Mouse (Mus musculus): ENCODE results near the gene Hunk.

The Hunk gene

DNA sequence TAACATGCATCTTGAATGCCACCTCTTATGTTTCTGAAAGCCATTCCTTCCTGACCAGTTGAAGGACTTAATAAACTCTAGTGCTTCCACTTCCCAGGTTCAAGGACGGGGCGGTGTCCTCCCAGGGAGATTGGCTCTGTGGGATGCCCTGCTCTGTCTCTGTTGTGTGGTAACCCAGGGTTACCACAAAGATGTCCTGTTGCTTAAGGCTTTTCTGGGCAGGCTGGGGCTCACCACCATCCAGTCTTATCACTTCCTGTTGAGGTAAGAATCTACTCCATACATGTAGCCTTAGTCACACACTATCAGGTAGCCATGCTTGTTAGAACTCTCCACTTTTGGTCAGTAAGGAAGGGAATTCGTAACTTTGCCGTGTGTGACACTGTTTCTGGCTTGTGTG is 49.4 kb downstream of the Hunk start:
- DNase-seq (ENCODE audit: low spot score in 2 of 2): no peak

- no peak for DNase-seq (ENCODE audit: low spot score in 2 of 2)
Observed at GRCm38 (mm10) chr16:90437276-90437675, 51.5 kb downstream of the Hunk start.

- no peak for DNase-seq (ENCODE audit: low spot score in 2 of 2)
Observed at GRCm38 (mm10) chr16:90439493-90439892, 53.7 kb downstream of the Hunk start.

GRCm38 (mm10) chr16:90440654-90441053 is 54.8 kb downstream of the Hunk start:
- DNase-seq (ENCODE audit: low spot score in 2 of 2): no peak

DNA sequence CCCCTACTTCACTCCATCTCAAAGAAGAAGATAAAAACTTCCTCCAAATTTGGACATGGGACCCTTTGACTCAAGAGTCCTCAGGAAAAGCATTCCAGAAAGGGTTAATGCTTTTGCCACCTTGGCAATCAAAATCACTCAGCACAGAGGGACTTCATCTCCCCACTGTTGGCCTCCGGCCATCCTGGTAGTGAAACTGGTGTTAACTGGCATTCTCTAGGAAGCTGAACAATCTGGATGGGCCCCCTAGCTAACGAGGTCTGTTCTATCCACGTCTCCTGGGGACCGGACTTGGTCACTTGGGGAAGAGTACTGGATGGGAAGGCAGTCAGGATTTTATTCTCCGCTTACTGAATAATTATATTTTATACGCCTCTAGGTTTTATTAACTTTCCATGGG is 57.2 kb downstream of the Hunk start:
- no peak for DNase-seq (ENCODE audit: low spot score in 2 of 2)

- no peak for DNase-seq (ENCODE audit: low spot score in 2 of 2)
Observed at GRCm38 (mm10) chr16:90453197-90453596, 67.4 kb downstream of the Hunk start.

GRCm38 (mm10) chr16:90456495-90457125 is 70.8 kb downstream of the Hunk start:
- no peak for DNase-seq (ENCODE audit: low spot score in 2 of 2)

DNA sequence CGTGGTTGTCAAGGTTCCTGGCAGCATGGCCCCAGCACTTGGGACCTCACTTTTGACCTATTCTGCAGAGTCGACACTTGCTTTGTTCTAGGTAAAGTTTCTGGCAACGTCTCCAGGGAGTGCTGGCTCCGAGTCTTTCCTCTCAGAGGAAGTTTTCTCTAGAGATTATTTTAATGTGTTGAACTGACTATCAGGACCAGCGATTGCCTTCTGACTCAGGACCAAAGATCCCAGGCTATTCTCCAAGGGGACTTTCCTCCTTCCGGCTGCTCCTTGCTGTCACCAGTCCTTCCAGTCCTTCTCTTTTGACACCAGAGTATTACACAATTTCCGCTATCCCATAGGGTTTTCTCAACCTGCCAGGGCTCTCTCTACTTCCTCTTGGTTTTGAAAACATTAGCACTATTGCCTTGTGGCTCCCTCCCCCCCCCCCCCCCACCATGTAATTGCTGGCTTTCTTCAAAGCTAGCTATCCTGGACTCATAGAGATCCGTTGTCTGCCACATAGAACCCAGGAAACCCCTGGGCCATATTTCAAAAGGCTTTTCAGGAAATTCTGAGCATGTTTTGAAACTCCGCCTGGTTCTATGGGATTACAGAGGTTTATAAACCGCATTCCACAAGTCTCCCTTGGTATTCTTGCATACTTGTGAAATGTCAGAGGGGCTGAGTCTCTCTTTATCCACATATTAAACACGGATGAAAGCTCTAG is 73.2 kb downstream of the Hunk start:
- DNase-seq (ENCODE audit: low spot score in 2 of 2): no peak

DNA sequence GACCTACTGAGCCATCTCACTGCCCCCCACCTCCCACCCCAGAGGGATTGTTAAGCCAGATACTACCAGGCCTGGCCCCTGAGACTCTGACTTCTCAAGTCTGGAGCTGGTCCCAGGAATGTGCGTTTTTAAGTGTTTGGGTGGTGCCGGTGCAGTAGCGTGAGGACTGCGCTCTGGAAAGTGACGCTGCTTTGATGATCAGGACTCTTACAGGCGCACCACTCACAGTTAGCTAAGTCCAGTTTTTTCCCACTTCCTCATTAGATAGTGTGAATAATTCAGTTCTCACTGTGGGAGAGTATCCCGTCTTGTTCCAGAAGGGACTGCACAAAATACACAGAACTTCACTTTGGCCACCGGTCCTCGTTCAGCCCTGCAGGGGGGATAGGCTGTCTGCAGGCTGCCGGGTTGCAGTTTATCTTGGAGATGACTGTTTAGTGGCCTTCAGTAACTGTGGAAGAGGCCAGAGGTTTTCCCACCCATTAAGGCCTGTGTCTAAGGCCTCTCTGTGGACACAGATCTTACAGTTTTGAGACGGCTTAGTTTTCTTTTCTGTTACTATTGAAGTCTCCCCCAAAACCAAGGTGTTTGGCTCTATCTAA is 75.6 kb downstream of the Hunk start:
- no peak for DNase-seq (ENCODE audit: low spot score in 2 of 2)

GRCm38 (mm10) chr16:90462728-90463275 is 77.0 kb downstream of the Hunk start:
- DNase-seq (ENCODE audit: low spot score in 2 of 2): no peak

DNA sequence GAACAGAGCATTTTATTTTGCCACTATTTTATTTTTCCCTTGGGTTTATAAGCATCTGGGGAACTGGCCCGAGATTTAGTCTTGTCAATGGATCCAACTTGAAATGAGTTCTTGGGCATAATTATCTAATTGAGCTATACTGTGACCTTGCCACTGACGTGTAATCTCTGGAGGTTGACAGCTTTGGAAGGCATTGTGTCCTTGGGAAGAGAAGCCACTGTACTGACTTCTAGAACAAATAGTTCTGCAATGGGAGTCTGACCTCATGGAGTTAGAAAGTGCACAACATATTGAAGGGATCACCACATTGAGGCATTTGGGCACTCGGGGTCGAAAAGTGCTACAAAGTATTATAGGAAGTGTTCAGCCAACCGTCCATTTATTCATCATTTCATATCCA is 79.3 kb downstream of the Hunk start:
- no peak for DNase-seq (ENCODE audit: low spot score in 2 of 2)

- no peak for DNase-seq (ENCODE audit: low spot score in 2 of 2)
Observed at GRCm38 (mm10) chr16:90468286-90468685, 82.5 kb downstream of the Hunk start.

- no peak for DNase-seq (ENCODE audit: low spot score in 2 of 2)
Observed at GRCm38 (mm10) chr16:90475701-90476229, 90.0 kb downstream of the Hunk start.

DNA sequence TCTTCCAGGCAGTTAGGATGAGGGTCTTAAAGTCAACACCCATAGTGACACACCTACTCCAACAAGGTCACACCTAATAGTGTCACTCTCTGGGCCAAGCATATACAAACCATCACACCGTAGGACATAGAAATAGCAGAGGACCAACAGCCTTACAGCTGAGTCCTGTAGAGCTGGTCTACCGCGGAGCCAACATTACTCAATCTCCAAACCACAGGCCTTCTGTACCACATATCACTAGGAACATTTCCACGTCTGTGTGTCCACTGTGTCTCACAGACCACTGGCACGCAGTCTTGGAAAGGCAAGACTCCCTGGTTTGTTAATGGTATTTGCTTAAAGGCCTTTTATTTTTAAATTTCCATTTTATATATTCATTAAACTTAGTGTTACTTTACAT is 95.8 kb downstream of the Hunk start:
- DNase-seq (ENCODE audit: low spot score in 2 of 2): no peak

GRCm38 (mm10) chr16:90483341-90483740 is 97.5 kb downstream of the Hunk start:
- DNase-seq (ENCODE audit: low spot score in 2 of 2): no peak

GRCm38 (mm10) chr16:90485125-90485524 is 99.3 kb downstream of the Hunk start:
- DNase-seq (ENCODE audit: low spot score in 2 of 2): no peak

- DNase-seq (ENCODE audit: low spot score in 2 of 2): no peak
Observed at GRCm38 (mm10) chr16:90485599-90485998, 99.8 kb downstream of the Hunk start.

GRCm38 (mm10) chr16:90490066-90490465 is 104.3 kb downstream of the Hunk start:
- DNase-seq (ENCODE audit: low spot score in 2 of 2): no peak

GRCm38 (mm10) chr16:90491898-90492499 is 106.2 kb downstream of the Hunk start:
- no peak for DNase-seq (ENCODE audit: low spot score in 2 of 2)

DNA sequence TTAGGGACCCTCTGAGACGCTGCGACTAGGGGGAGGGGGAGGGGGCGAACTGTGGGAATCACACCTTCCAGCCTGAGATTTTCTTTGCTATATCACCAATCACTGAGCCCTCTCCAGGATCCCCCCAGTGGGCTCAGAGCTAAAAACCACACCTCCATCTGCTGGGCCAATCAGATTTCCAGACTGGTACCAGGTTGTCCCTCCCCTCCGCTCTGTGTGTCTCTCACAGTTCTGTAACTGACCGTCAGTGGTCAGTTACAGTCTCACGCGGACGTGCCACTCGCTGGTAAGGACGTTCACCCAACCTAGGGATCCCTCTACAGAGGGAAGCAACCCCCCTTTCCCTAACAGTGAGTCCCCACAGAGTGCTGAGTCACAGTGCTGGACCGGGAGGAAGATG is 111.1 kb downstream of the Hunk start:
- DNase-seq (ENCODE audit: low spot score in 2 of 2): no peak

- no peak for DNase-seq (ENCODE audit: low spot score in 2 of 2)
Observed at GRCm38 (mm10) chr16:90497749-90498464, 112.1 kb downstream of the Hunk start.

DNA sequence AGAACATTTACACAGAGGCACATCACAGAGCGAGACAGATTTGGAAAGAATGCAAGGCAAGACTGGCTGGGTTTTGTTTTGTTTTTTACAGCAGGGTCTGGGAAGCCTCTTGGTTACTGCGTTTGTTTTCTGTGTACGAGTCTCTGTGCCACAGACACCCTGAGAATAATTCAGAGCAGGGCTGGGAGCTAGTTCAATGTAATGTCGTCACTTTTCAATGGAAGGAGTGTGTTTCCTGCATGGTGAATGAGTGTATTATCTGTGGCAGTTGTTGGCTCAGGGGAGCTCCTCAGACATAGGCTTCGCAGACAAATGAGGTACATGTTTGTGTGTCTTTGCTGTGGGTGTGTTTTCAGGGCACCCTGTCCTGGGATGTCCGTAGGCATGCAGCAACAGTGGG is 115.0 kb downstream of the Hunk start:
- no peak for DNase-seq (ENCODE audit: low spot score in 2 of 2)

Measured in spleen, postnatal 14 days (tissue).